26 mouse cellular contexts compared by ENCODE assay signal in genomic region chr17:79481112-79481738, GRCm38 (mm10).
DNase-seq lines count a peak whose midpoint lies in the region; ATAC-seq lines count a peak whose summit lies in the region.
"Had no signal": no experiment of that assay in that cellular context is flagged by ENCODE, and none has a peak within 500 bp of the region (broad histone marks: within the 10 kb centered on the region; RNA-seq: fewer than 3 reads in every experiment).

No protein-coding gene starts in this region.

- no peak overlapping the region for H3K4me3 ChIP-seq in heart, embryonic 16.5 days (ENCODE audit: low read length)
- no peak overlapping the region for H3K4me3 ChIP-seq in forebrain, embryonic 16.5 days (replicated peaks; ENCODE audit: low read length)
- H3K4me3 ChIP-seq: gastrocnemius, adult 2 months; layer of hippocampus, adult 2 months; left cerebral cortex, adult 2 months; limb, embryonic 12.5 days; liver, embryonic 15.5 days; megakaryocyte, embryonic 14.5 days; midbrain, embryonic 13.5 days; neural tube, embryonic 13.5 days had no signal

- no peak overlapping the region for H3K9ac ChIP-seq in heart, embryonic 16.5 days (ENCODE audit: low read length)
- H3K9ac ChIP-seq in forebrain, embryonic 16.5 days (replicated peaks; ENCODE audit: low read depth, low read length), result no peak overlapping the region
- H3K9ac ChIP-seq: limb, embryonic 12.5 days; liver, embryonic 15.5 days; lung, embryonic 14.5 days; midbrain, embryonic 13.5 days; neural tube, embryonic 13.5 days had no signal

- no peaks in the 10 kb centered on the region for H3K9me3 ChIP-seq in heart, embryonic 16.5 days (replicated peaks; ENCODE audit: control insufficient read depth, low read length)
- no peaks in the 10 kb centered on the region for H3K9me3 ChIP-seq in forebrain, embryonic 16.5 days (ENCODE audit: control insufficient read depth, low read length)
- H3K9me3 ChIP-seq: liver, embryonic 15.5 days; midbrain, embryonic 13.5 days; neural tube, embryonic 13.5 days had no signal

- H3K4me2 ChIP-seq in heart, embryonic 16.5 days (ENCODE audit: low read depth, low read length), result no peak overlapping the region
- H3K4me2 ChIP-seq in forebrain, embryonic 16.5 days (ENCODE audit: low read length), result no peak overlapping the region
- H3K4me2 ChIP-seq: limb, embryonic 12.5 days; liver, embryonic 15.5 days; lung, embryonic 14.5 days; midbrain, embryonic 13.5 days; neural tube, embryonic 13.5 days had no signal

- intact Hi-C loops in heart, postnatal 25 days (cut with DNase I), result no loop called here
- intact Hi-C loops in heart, postnatal 36 days (cut with DNase I), result no loop called here

- no peaks in the 10 kb centered on the region for H3K36me3 ChIP-seq in heart, embryonic 16.5 days (ENCODE audit: control insufficient read depth, insufficient read depth)
- H3K36me3 ChIP-seq in forebrain, embryonic 16.5 days (ENCODE audit: control insufficient read depth, insufficient read depth), result no peaks in the 10 kb centered on the region
- H3K36me3 ChIP-seq: limb, embryonic 12.5 days; liver, embryonic 15.5 days; midbrain, embryonic 13.5 days; neural tube, embryonic 13.5 days had no signal

- 49% methylated on average over 6 of the region's 6 CpGs for WGBS in heart, embryonic 16.5 days
- 74% methylated on average over 6 of the region's 6 CpGs for WGBS in forebrain, embryonic 16.5 days

- DNase-seq in heart, adult 11 months, result peak; percentile 88
- DNase-seq in heart, postnatal 25 days (ENCODE audit: low spot score), result no peak
- DNase-seq in heart, postnatal 36 days, result no peak
- DNase-seq in cerebellum, postnatal 4 days (ENCODE audit: low spot score in 2 of 2), result no peak
- DNase-seq in kidney, adult 9 months, result no peak
- DNase-seq: adrenal gland, postnatal 36 days; cerebellum, adult 2 months; cerebellum, postnatal 14 days; gastrocnemius, adult 2 months; gastrocnemius, postnatal 36 days; kidney, adult 18-20 months; kidney, postnatal 36 days; lung, embryonic 14.5 days; right cerebral cortex, postnatal 14 days; thymus, postnatal 4 days had no signal

- ATAC-seq in heart, embryonic 16.5 days (replicated peaks; ENCODE audit: extremely low read depth, insufficient read depth, low FRiP score), result peak; percentile 41; the same call in 1 of the 2 replicates
- ATAC-seq in forebrain, embryonic 16.5 days, result peak; percentile 77
- ATAC-seq: CD4-positive, CD25-positive, alpha-beta regulatory T cell, adult 4 months; hindbrain, embryonic 16.5 days; midbrain, embryonic 13.5 days had no signal

- H3K27me3 ChIP-seq in heart, embryonic 16.5 days (ENCODE audit: control insufficient read depth, insufficient read depth, low read length), result no peaks in the 10 kb centered on the region
- H3K27me3 ChIP-seq in forebrain, embryonic 16.5 days (replicated peaks; ENCODE audit: control insufficient read depth, insufficient read depth, low read length), result no peaks in the 10 kb centered on the region
- H3K27me3 ChIP-seq: limb, embryonic 12.5 days; liver, embryonic 15.5 days; megakaryocyte, embryonic 14.5 days; midbrain, embryonic 13.5 days; neural tube, embryonic 13.5 days had no signal

- H3K27ac ChIP-seq in heart, embryonic 16.5 days (ENCODE audit: low read length), result no peak overlapping the region
- no peak overlapping the region for H3K27ac ChIP-seq in forebrain, embryonic 16.5 days (ENCODE audit: low read length)
- H3K27ac ChIP-seq: gastrocnemius, adult 2 months; layer of hippocampus, adult 2 months; left cerebral cortex, adult 2 months; limb, embryonic 12.5 days; liver, embryonic 15.5 days; midbrain, embryonic 13.5 days; neural tube, embryonic 13.5 days had no signal

- no peaks in the 10 kb centered on the region; the same call in 1 of the 2 replicates for H3K4me1 ChIP-seq in heart, embryonic 16.5 days (ENCODE audit: control insufficient read depth, insufficient read depth, low read length)
- no peaks in the 10 kb centered on the region for H3K4me1 ChIP-seq in forebrain, embryonic 16.5 days (replicated peaks; ENCODE audit: control insufficient read depth, insufficient read depth, low read length)
- H3K4me1 ChIP-seq: limb, embryonic 12.5 days; liver, embryonic 15.5 days; megakaryocyte, embryonic 14.5 days; midbrain, embryonic 13.5 days; neural tube, embryonic 13.5 days had no signal
